Mouse (Mus musculus): ENCODE measurements around the gene Fat3.
A peak's percentile ranks its signal among the peaks of the same experiment; 100 is the strongest.

Gene Fat3

DNA sequence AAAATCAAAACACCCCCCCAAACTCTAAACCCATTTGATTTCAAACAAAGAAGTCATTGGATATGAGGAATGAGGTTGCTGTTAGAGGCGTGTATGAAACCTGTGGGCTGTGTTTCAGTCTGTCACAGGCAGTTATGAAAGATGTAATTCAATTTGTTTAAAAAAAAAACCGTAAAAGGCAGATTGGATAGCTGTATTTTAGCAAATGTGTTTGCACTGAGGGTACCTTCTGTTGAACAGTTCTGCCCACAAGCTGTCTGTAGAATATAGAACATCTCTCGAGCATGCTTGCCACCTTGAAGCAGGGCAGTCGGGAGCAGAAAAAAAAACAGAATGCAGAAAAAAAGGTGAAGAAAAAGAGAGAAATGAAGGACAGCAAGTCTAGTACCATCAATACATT lies 472.0 kb downstream of the Fat3 start:
- peak; percentile 68 for ATAC-seq (ENCODE audit: low TSS enrichment)

DNA sequence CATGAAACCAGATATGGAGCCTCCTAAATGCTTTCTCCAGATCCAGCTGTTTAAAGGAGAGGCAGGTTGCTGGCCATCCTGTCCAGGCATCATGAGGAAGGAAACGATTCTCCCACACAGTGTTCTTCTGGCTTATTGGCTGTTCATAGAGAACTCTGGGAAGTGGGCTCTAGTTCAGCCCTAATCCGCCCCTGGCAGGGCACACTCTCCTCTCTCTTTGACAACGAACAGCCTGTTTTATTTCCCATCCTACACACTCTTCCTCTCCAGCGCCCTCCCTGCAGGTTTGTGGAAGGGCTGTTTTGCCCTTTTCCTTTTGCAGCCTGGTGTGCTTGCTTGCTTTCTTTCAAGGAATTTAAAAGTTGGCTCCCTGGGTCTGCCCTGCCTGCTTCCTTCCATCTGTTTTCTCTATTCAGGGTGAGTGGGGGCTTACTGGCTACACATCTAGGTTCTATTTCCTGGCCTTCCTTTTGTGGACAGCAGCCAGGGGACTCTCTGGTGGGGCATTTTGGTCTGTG lies 472.6 kb downstream of the Fat3 start:
- ATAC-seq (ENCODE audit: low TSS enrichment) = peak; percentile 70

DNA sequence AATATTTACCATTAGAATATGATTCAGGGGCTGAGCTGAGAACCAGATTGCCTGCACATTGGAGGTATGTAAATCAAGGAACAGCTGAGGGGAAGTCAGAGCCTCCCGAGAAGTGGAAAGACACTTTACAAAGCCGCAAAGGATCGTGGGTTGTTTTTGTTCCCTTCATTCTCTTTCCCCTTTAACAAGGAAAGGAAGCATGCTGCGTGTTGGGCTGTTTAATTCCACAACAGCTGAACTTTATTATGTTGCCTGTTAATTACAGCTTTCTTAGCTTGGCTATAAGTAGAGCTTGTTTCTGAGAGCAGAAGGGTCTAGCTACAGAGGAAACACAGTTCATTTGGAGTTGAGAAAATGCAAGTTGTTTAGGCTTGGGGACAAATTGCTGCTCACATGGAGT lies 475.0 kb downstream of the Fat3 start:
- ATAC-seq (ENCODE audit: low TSS enrichment) = no peak

DNA sequence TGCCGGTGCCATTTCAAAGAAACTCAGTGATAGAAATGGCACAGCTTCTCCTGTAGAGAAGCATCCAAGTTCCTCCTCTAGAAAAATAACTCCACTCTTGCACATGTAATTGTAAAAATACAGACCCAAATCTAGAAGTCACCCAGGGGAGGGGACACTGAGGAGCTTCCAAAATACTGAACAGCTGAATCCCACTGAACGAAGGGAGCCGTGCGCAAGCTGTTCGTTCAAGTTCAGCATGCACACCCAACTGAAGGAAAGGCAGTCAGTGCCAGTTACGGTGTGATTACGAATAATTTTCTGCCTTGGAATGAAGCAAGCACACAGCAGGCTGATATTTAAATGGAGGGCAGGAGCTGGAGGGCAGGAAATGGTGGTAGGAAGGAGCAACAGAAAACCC lies 476.4 kb downstream of the Fat3 start:
- ATAC-seq (ENCODE audit: low TSS enrichment) = peak; percentile 28; the same call in 1 of the 2 replicates

DNA sequence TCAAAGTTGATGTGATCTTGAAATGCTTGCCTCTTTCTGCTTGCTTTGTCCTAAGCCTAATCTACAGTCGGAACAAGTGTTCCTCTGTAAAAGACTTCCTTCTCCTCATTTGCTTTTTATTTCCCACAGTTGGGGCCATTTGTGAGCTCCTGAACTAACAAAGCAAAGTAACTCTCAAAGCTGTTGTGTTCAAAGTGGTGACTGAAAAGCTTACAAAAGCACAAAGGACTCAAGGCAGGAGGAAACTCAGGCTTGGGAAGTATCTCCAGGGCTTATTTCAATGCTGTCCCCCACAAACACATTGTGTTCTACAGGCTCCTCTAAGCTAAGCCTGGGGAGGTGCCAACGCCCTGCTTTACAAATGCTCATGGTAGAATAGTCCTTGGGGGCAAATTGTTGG lies 487.0 kb downstream of the Fat3 start:
- peak; percentile 53; the same call in 1 of the 2 replicates for ATAC-seq (ENCODE audit: low TSS enrichment)

DNA sequence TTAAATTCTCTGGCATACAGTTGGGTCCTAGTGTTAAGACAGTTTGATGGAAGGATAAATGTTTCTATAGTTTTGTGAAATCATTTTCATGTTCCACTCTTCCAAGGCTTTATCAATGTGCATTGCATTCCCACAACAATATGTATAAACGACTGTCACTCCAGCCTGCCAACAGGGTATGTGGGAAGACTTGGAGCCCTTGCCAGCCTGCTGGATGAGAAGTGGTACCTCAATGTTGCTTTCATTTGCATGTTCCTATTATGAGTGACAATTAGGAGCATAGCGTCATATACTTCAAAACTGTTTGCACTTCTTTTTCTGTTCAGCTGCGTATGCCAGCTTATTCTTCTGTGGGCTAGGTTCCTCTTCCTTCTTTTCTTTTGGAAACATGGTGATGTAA lies 489.7 kb downstream of the Fat3 start:
- ATAC-seq (ENCODE audit: low TSS enrichment) = peak; percentile 74

DNA sequence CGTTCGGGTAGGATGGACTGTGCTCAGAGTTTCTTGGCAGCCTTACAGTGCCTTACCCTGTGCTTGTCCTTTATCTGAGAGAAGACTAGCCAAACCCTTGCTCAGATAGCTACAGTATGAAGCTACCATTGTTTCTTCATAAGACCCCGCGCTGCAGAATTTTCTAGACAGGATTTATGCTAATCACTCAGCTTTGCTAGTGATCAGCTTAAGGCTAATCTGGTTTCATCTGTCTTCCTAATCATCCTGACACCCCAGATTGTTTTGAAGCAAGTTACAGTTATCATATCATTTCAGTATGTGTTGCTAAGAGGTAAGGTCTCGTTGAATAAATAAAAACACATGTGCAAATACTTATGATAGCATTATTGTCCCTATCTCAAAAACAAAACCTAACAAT lies 493.6 kb downstream of the Fat3 start:
- no peak for ATAC-seq (ENCODE audit: low TSS enrichment)

DNA sequence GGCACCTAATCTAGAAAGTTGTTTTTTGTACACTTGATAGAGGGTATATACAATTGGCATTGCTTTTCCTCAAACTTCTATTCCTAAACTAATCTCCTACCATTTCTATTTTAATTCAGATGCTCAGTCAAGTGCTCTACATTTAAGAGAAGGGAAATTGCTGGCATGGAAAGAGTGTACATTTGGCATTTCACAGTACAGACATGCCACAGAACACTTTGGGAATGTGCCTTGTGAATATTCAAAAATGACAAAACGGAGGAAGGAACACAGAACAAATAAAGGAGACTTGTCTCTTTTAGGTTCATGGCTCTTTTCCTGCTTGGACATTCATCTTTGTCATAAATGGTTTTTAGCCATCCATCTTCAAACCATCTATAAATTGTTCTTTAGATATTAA lies 498.1 kb downstream of the Fat3 start:
- peak; percentile 90 for ATAC-seq (ENCODE audit: low TSS enrichment)

DNA sequence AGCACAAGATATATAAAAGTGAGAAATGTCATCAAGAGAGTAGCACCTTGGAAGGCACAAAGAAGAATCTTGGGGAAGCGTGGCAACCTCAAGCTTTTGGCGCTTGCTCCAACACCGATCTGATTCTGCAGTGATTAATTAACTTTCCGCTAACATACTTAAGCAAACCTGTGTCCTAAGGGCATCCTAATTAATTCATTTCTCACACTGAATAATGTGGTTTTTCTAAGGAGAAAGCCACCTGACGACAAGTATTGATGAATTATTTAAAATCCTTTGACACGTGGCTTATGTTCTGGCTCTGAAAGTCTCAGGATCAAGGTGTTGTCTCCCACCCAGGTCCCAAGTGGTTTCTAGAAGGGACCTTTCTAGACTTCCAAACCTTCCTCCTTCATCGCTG lies 506.3 kb downstream of the Fat3 start:
- ATAC-seq (ENCODE audit: low TSS enrichment) = no peak

DNA sequence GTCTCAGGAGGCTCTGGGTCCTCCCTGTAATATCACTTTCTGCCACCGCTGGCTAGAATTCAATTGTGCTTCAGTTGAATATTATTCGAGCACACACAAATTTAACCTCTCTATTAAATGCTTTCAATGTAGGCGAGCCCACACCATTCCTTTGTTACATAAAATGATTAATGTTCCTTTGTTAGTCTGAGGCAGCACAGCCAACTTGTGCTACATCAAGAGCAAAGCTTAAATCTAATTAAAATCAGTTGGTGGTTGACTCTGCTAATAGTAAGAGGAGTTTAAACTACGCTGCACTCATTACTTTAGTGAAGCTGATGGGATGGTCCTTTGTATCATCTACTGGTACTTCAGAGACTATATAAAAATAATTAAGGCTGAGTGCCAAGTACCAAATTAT lies 506.9 kb downstream of the Fat3 start:
- no peak for ATAC-seq (ENCODE audit: low TSS enrichment)

DNA sequence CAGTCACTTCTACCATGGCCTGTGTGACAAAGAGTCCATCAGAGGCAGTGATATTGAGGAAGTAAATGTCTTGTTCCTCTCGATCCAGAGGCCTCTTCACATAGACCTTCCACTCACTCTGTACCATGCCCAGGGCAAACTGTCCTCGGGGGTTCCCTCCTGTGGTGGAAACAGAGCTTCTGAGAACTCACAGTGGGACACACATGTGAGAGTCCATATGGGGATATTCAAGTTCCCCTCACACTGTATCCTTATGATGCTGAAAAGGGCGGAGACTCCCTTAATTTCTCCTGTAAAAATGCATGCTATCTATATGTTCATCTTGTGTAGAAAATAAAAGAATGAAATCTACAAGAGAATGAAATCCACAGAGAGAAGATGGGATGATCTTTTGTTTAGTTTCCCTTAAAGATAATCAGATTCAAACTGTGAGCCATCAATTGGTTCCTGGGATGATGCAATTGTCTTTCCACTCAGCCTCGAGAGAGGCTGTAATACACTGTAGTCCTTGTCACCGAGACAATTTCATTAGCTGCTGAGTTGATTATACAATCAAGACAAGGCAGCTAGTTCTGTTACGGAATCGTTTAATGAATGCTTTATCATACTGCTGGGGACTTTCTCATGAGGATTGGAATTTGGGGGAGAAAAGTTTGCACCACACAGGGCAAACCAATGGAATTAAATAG lies 508.8 kb downstream of the Fat3 start:
- no peak for ATAC-seq (ENCODE audit: low TSS enrichment)

DNA sequence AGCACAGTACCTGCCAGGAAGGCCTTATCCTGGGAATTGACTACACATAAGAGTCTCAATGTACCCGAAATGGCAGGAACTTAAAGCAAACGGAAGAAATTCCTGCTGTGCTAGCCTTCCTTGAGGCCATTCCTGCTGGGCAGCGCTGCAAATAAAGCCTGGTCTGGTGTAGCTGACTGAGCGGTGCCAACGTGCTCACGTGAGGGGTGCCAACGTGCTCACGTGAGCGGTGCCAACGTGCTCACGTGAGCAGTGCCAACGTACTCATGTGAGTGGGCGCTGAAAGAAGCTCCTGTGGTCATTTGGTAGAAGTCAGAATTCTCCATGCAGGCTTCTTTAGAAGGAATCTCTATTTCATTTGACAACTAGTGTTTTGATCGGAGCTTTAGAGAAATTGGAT lies 522.8 kb downstream of the Fat3 start:
- no peak for ATAC-seq (ENCODE audit: low TSS enrichment)

DNA sequence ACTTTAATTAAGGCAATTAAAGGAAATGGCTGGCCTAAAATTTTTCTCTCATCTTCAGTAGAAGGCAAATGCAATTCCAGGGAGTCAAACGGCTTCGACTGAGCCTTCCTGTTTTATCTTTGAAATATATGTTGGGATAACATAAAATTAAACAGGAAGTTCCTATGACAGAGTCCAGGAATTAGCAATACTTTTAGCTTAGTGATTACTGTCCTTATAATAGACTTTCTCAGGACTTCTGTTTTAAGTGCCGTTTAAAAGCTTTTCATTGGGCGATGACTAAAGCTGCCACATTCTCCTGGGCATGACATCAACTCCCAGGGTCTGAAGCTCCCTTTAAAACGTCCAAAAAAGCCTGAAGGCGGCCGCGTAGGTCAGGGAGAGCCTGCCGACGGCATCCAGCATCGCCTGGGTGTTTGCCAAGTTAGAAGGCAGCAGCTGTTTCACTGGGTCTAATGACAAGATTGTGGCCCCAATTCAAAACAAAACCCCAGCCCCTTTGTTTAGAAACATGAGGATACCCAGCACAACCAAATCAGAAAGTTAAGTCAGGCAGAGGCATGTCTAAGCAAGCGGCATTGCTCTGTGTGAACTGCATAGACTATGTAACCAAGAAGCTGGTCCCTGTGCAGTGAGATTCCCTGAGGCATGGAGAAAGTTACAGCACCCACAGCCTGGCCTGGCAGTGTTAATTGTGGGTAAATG lies 524.0 kb downstream of the Fat3 start:
- ATAC-seq (ENCODE audit: low TSS enrichment) = no peak

DNA sequence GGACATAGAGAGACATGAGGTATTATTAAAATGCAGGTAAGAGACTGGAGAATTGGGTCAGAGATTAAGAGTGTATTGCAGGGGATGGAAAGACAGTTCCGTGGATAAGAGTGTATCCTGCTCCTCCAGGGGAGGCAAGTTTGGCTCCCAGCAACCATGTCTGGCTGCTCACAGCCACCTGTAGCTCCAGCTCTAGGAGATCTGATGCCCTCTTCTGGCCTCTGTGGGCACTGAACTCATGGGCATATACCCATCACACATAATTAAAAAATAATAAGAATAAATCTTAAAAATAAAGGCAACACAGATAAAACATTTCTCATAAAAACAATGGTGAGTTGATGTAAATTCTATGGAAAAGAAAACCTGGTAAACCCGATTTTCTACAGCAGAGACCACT lies 525.1 kb downstream of the Fat3 start:
- ATAC-seq (ENCODE audit: low TSS enrichment) = no peak

DNA sequence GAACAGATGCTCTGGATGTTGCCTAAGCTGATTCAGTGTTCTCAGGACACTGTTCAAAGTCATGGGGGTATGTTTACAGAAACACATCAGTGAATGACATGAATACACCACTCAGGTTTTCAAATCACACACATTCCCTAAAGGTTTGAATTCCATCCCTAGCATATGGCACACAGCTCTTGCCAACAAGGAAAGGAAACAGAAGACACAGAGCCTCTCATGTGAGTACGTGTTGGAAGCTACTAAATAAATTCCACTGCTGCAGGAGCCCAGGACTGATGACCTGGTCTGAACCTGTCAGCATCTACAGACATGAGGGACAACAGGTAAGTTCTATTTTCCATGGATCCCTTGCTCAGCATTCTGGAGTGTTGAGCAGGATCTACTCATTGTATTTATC lies 528.9 kb downstream of the Fat3 start:
- ATAC-seq (ENCODE audit: low TSS enrichment) = no peak; the same call in 1 of the 2 replicates

DNA sequence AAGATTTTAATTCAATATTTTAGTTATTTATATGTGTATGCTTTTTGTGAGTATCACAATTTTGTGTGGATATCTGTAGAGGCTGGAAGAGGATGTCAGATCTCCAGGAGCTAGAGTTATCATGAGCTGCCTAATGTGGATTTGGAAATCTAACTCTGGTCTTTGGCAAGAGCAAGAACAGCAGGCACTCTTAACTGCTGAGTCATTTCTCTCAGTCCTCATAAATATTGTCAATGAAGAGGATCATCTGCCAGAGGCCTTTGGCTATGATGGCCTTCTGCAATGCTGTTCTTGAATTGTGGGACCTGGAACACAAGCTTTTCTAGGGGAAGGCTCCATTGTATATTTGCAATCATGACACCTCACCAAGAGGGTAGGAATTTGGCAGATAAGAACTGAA lies 529.7 kb downstream of the Fat3 start:
- ATAC-seq (ENCODE audit: low TSS enrichment) = peak; percentile 38; the same call in 1 of the 2 replicates

DNA sequence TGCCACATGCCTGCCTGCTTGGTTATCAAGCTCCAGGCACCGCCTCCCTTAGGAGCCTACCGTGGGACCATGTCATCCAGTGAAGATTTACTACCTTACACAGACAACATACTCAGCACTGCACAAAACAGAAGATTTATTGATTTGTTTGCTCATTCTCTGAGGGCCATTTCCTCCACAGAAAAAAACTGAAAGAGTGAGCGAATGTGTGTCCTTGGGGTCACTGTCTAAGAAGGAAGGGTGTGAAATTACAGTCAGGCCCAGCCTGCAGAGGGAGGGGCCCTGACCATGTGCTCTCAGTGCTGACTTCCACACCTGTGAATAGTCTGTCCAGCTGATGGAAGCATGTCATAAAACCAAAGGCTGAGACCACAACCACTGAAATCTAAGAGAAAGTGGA lies 536.9 kb downstream of the Fat3 start:
- no peak for ATAC-seq (ENCODE audit: low TSS enrichment)

DNA sequence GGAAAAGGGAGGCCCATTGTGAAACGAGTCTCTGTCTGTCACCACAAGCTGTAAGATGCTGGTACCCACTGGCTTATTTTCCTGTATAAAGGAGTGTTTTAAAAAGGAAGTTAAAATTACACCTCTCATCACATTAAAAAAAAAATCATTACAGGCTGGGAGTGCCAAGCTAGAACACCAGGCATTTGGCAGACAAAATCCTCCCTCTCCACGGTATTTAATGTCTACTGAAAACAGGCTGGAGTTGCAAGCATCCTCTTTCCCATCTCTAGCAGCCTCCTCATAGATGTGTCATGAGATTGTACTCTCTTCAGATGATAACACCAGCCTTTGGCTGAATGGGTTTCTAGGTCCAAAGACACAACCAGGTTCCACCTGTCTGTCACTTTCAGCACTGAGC lies 538.2 kb downstream of the Fat3 start:
- peak; percentile 97 for ATAC-seq (ENCODE audit: low TSS enrichment)

DNA sequence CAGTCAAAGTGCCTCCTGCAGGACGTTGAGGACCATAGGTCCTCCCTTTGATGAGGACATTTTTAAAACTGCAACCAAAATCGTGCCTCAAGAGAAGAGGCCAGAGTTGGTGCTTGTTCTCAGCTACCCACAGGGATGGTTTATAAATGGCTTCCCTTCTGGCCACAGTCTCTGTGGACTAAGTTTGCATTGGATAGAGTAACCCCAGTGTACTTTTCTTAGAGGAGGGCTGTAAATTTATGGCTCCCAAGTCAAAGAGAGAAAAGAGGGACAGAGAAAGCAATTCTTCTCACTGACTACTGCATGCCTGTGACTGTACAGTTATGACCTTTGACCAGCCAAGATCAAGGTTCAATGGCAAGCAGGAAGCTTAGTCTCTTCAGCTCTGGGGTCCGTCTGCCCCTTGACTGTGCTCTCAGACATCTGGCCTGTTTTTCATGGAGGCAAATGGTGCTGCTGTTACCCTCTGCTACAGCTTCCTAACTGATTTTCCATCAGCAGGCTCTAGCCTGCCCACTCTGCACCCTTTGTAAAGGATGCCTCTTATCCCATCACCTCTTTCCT lies 542.8 kb downstream of the Fat3 start:
- ATAC-seq (ENCODE audit: low TSS enrichment) = no peak

DNA sequence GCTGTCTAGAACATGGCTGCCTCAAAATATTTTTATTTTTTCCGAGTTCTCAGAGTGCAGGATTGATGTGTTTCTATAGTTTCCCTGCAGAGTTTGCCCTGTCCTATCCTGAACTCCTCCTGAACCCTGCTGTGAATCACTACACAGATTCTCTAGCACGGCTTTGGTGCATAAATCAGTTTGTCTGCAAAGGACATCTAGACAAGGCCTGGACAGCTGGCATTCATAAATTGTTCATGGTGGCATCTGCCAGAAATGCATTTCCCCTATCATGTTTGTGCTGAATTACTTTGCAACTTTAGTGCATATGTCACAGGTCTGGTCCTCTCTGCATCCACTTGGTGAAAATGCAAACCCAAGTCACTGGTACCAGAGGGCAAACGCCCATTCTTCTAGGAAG lies 543.3 kb downstream of the Fat3 start:
- no peak for ATAC-seq (ENCODE audit: low TSS enrichment)

DNA sequence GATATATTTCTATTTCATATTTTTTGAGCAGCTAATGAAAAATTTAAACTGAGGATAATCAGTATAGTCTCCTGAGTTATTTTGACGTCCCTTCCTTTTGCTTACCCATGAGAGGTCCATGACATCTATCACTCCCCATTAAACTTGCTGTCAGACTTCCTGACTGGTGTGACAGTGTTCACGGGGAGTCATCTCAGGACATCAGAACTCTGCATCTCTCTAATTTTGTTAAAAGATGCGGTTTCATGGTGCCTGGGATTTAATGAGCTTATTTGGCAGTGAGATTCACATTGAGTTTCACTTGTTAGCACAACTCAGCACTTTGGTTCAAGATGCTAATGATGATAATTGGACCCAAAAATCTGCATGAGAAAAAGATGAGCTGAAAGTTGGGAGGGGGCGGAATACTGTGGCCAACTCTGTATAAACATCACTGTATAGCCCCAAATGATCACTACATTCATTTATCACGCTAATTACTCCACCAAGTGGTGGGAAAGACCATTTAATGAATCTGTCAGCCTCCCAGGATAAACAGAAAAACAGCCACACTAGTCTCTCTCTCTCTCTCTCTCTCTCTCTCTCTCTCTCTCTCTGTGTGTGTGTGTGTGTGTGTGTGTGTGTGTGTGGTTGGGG lies 545.8 kb downstream of the Fat3 start:
- no peak for ATAC-seq (ENCODE audit: low TSS enrichment)

DNA sequence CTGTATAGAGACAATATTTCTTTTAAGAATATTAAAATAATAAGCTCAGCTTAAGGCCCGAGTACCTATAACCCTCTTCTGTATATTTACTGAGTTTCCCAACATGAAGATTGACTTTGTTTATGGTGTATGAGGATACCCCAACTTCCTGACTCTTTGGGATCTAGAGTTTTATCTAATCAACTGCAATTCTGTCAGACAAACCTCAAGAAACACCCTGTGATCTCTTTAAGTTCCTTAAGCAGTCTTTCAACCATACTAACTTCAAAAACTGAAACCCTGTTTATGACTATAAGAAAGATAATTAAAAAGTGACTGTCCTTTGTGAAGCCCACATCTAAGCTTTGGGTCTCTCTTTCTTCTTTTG lies 546.8 kb downstream of the Fat3 start:
- no peak for ATAC-seq (ENCODE audit: low TSS enrichment)

Data from frontal cortex, adult (tissue).